Mouse (Mus musculus): ENCODE data around the gene 4930412O13Rik. TPM values are rescaled to one million over a fixed set of nuclear protein-coding genes. Genes with fewer than 3 reads are reported as not detected.

4930412O13Rik gene
- polyA plus RNA-seq, 1 experiment from 2014 or later = not detected

- H3K4me2 ChIP-seq (ENCODE audit: low read depth, low read length) = no peak overlapping the region
- no peak overlapping the region for H3K27ac ChIP-seq (ENCODE audit: low read length)
- no peak overlapping the region for H3K4me3 ChIP-seq (replicated peaks; ENCODE audit: low read length)
- ATAC-seq (ENCODE audit: insufficient read depth, low FRiP score) = no peak
- 26% methylated on average over 12 of the region's 12 CpGs for WGBS
- no peak overlapping the region for H3K9ac ChIP-seq (ENCODE audit: low read length)
- H3K27me3 ChIP-seq (ENCODE audit: control insufficient read depth, insufficient read depth, low read length) = peaks cover 59% of the 10 kb centered on the region
- 0 out of 2 replicates have a peak, but pooled peaks cover 6% of the 10 kb centered on the region for H3K4me1 ChIP-seq (ENCODE audit: control insufficient read depth, insufficient read depth, low read length)
- H3K36me3 ChIP-seq (ENCODE audit: control insufficient read depth, insufficient read depth, low read length) = no peaks in the 10 kb centered on the region
- H3K9me3 ChIP-seq (replicated peaks; ENCODE audit: control insufficient read depth, low read length) = no peaks in the 10 kb centered on the region
Observed at GRCm38 (mm10) chr2:9872682-9873081, 8.4 kb upstream of the 4930412O13Rik start.

DNA sequence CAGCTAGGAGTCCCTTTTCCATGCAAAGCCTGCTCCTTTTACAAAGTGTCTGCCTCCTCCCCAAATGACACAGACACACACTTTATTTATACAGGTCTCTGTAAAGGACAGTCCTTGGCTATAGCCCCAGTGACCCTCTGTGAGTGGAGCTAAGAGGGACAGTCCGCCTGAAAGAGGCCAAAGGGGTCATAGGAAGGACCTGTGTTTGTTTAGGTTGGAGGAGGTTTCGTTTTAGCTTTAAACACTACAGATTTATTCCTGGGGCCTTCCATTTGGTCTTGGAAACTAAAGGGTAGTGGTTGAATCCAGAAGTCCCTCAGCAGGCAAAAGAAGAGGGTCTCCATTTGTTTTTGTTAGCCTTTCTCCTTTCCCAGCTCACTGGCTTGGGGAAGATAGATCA is 7.3 kb upstream of the 4930412O13Rik start:
- H3K9me3 ChIP-seq (replicated peaks; ENCODE audit: control insufficient read depth, low read length) = no peaks in the 10 kb centered on the region
- H3K27me3 ChIP-seq (ENCODE audit: control insufficient read depth, insufficient read depth, low read length) = peaks cover 57% of the 10 kb centered on the region
- no peak overlapping the region for H3K27ac ChIP-seq (ENCODE audit: low read length)
- 0 out of 2 replicates have a peak, but pooled peaks cover 6% of the 10 kb centered on the region for H3K4me1 ChIP-seq (ENCODE audit: control insufficient read depth, insufficient read depth, low read length)
- ATAC-seq (ENCODE audit: insufficient read depth, low FRiP score) = no peak
- no peak overlapping the region for H3K9ac ChIP-seq (ENCODE audit: low read length)
- H3K4me2 ChIP-seq (ENCODE audit: low read depth, low read length) = no peak overlapping the region
- H3K36me3 ChIP-seq (ENCODE audit: control insufficient read depth, insufficient read depth, low read length) = no peaks in the 10 kb centered on the region
- no peak overlapping the region for H3K4me3 ChIP-seq (replicated peaks; ENCODE audit: low read length)
- 33% methylated on average over 2 of the region's 2 CpGs for WGBS

DNA sequence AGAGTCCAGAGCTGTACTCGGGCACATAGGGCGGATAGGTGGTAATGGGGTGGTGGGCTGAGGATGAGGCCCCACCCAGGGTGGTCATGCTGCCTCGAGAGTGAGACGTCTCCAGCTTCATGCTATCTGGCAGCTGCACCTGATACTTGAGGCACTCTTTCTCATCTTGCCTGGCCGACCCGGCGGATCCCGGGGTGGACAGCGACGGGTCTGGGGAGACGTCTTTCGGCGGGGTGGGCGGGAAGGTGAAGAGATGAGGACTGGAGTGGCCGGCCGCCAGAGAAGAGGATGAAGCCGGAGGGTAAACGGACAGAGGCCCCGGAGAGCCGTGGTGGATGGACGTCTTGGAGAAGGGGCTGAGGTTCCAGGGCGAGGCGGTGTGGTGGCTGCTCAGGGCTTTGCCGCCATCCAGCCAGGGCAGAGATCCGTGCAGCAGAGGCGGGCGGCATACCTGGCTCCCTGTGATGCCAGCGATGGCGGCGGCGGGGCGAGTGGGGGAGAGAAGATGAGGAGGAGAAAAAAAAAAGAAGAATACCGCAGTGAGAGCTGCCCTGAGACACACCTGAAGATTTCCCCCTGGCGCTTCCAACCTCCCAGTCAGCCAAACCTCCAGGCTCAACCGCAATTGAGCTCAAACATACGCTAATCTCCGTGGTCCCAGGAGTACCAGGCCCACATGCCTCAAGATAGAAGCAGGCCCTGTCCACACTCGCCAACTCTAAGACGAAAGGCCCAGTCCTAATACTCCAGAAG is 6.4 kb upstream of the 4930412O13Rik start:
- Histone ChIP-seq H3K4me1 (ENCODE audit: control insufficient read depth, insufficient read depth, low read length) (0 out of 2 replicates have a peak, but pooled peaks cover 6% of the 10 kb centered on the region), H3K9ac (ENCODE audit: low read length) (no peak overlapping the region), H3K36me3 (ENCODE audit: control insufficient read depth, insufficient read depth, low read length) (no peaks in the 10 kb centered on the region), H3K27ac (ENCODE audit: low read length) (no peak overlapping the region), H3K4me3 (replicated peaks; ENCODE audit: low read length) (no peak overlapping the region), H3K4me2 (ENCODE audit: low read depth, low read length) (no peak overlapping the region), H3K27me3 (ENCODE audit: control insufficient read depth, insufficient read depth, low read length) (peaks cover 61% of the 10 kb centered on the region), H3K9me3 (replicated peaks; ENCODE audit: control insufficient read depth, low read length) (no peaks in the 10 kb centered on the region)
- no peak for ATAC-seq (ENCODE audit: insufficient read depth, low FRiP score)
- WGBS = 16% methylated on average over 39 of the region's 39 CpGs

- Histone ChIP-seq H3K4me2 (ENCODE audit: low read depth, low read length) (no peak overlapping the region), H3K36me3 (ENCODE audit: control insufficient read depth, insufficient read depth, low read length) (no peaks in the 10 kb centered on the region), H3K9ac (ENCODE audit: low read length) (no peak overlapping the region), H3K4me3 (replicated peaks; ENCODE audit: low read length) (no peak overlapping the region), H3K9me3 (replicated peaks; ENCODE audit: control insufficient read depth, low read length) (no peaks in the 10 kb centered on the region), H3K4me1 (ENCODE audit: control insufficient read depth, insufficient read depth, low read length) (0 out of 2 replicates have a peak, but pooled peaks cover 6% of the 10 kb centered on the region), H3K27me3 (ENCODE audit: control insufficient read depth, insufficient read depth, low read length) (peaks cover 63% of the 10 kb centered on the region), H3K27ac (ENCODE audit: low read length) (no peak overlapping the region)
- 16% methylated on average over 4 of the region's 4 CpGs for WGBS
- ATAC-seq (ENCODE audit: insufficient read depth, low FRiP score) = no peak
Observed at GRCm38 (mm10) chr2:9875220-9875619, 5.8 kb upstream of the 4930412O13Rik start.

- WGBS = 39% methylated on average over 12 of the region's 12 CpGs
- Histone ChIP-seq H3K4me1 (ENCODE audit: control insufficient read depth, insufficient read depth, low read length) (peaks cover 7% of the 10 kb centered on the region; the same call in 1 of the 2 replicates), H3K4me3 (replicated peaks; ENCODE audit: low read length) (peak overlapping the region; percentile 60), H3K9me3 (replicated peaks; ENCODE audit: control insufficient read depth, low read length) (no peaks in the 10 kb centered on the region), H3K9ac (ENCODE audit: low read length) (no peak overlapping the region), H3K27ac (ENCODE audit: low read length) (no peak overlapping the region), H3K4me2 (ENCODE audit: low read depth, low read length) (0 out of 2 replicates have a peak overlapping the region, but pooled peaks have one; percentile 1), H3K36me3 (ENCODE audit: control insufficient read depth, insufficient read depth, low read length) (no peaks in the 10 kb centered on the region), H3K27me3 (ENCODE audit: control insufficient read depth, insufficient read depth, low read length) (peaks cover 63% of the 10 kb centered on the region)
- ATAC-seq (ENCODE audit: insufficient read depth, low FRiP score) = no peak
Observed at GRCm38 (mm10) chr2:9875676-9876357, 5.2 kb upstream of the 4930412O13Rik start.

- H3K27ac ChIP-seq (ENCODE audit: low read length) = no peak overlapping the region
- peaks cover 13% of the 10 kb centered on the region for H3K4me1 ChIP-seq (ENCODE audit: control insufficient read depth, insufficient read depth, low read length)
- peak overlapping the region; percentile 98 for H3K4me2 ChIP-seq (ENCODE audit: low read depth, low read length)
- ATAC-seq (ENCODE audit: insufficient read depth, low FRiP score) = no peak
- H3K4me3 ChIP-seq (replicated peaks; ENCODE audit: low read length) = peak overlapping the region; percentile 60
- H3K9ac ChIP-seq (ENCODE audit: low read length) = peak overlapping the region; percentile 55
- H3K36me3 ChIP-seq (ENCODE audit: control insufficient read depth, insufficient read depth, low read length) = no peaks in the 10 kb centered on the region
- peaks cover 66% of the 10 kb centered on the region for H3K27me3 ChIP-seq (ENCODE audit: control insufficient read depth, insufficient read depth, low read length)
- 9% methylated on average over 31 of the region's 31 CpGs for WGBS
- no peaks in the 10 kb centered on the region for H3K9me3 ChIP-seq (replicated peaks; ENCODE audit: control insufficient read depth, low read length)
Observed at GRCm38 (mm10) chr2:9876621-9877325, 4.3 kb upstream of the 4930412O13Rik start.

DNA sequence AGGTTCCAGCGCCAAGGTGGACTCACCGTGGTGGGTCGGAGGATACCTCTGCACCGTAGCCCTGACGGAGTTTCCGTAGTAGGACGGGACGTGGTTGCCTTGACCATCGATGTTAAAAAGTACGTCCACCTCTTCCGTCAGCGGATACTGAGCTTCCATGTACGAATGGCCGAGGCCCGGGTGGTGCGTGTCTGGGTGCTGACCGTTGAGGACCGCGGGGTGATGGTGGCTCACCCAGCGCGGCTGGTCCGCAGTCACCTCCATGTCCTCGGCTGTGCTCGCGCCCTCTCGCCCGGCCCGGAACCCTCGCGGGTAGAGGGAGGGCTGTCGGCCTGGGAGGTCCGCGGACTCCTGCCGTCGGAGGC is 3.7 kb upstream of the 4930412O13Rik start:
- H3K4me2 ChIP-seq (ENCODE audit: low read depth, low read length) = peak overlapping the region; percentile 98
- H3K9ac ChIP-seq (ENCODE audit: low read length) = peak overlapping the region; percentile 54

GRCm38 (mm10) chr2:9877966-9878563 is 3.0 kb upstream of the 4930412O13Rik start:
- peaks cover 68% of the 10 kb centered on the region for H3K27me3 ChIP-seq (ENCODE audit: control insufficient read depth, insufficient read depth, low read length)
- H3K4me1 ChIP-seq (ENCODE audit: control insufficient read depth, insufficient read depth, low read length) = peaks cover 16% of the 10 kb centered on the region
- 2% methylated on average over 19 of the region's 19 CpGs for WGBS
- no peak overlapping the region for H3K27ac ChIP-seq (ENCODE audit: low read length)
- no peaks in the 10 kb centered on the region for H3K36me3 ChIP-seq (ENCODE audit: control insufficient read depth, insufficient read depth, low read length)
- H3K4me3 ChIP-seq (replicated peaks; ENCODE audit: low read length) = peak overlapping the region; percentile 60
- ATAC-seq (ENCODE audit: insufficient read depth, low FRiP score) = no peak
- H3K4me2 ChIP-seq (ENCODE audit: low read depth, low read length) = peak overlapping the region; percentile 98
- peak overlapping the region; percentile 34; the same call in 1 of the 2 replicates for H3K9ac ChIP-seq (ENCODE audit: low read length)
- no peaks in the 10 kb centered on the region for H3K9me3 ChIP-seq (replicated peaks; ENCODE audit: control insufficient read depth, low read length)

More for the DNA sequence above, 3.7 kb upstream of the 4930412O13Rik start:
- Histone ChIP-seq H3K9me3 (replicated peaks; ENCODE audit: control insufficient read depth, low read length) (no peaks in the 10 kb centered on the region), H3K36me3 (ENCODE audit: control insufficient read depth, insufficient read depth, low read length) (no peaks in the 10 kb centered on the region), H3K4me1 (ENCODE audit: control insufficient read depth, insufficient read depth, low read length) (peaks cover 16% of the 10 kb centered on the region), H3K27ac (ENCODE audit: low read length) (no peak overlapping the region), H3K4me3 (replicated peaks; ENCODE audit: low read length) (peak overlapping the region; percentile 60), H3K27me3 (ENCODE audit: control insufficient read depth, insufficient read depth, low read length) (peaks cover 66% of the 10 kb centered on the region)
- ATAC-seq (ENCODE audit: insufficient read depth, low FRiP score) = no peak
- 2% methylated on average over 35 of the region's 35 CpGs for WGBS

Data from stomach, embryonic 16.5 days (tissue).